8 mouse cellular contexts compared by ENCODE assay signal in the genomic region with DNA sequence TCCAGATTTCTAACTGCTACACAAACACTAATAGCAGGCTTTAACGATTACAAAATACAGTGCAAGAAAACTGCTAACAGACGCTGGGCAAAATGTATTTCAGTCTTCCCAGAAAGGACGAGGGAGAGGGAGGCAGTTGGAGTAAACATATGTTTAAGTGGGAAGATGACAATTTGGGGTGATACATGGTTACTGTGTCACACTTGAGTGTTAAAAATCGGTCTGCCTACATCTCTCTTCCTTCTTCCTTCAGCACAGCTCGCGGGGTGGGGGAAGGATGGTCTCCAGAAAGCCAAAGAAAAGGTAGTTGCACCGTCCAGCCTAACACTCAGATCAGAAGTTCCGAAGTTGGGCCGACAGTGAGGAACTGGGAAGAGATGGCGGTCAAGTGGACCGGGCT. TPM values are rescaled to one million over a fixed set of nuclear protein-coding genes. Genes with fewer than 3 reads are reported as not detected.
DNase-seq lines count a peak whose midpoint lies in the region; ATAC-seq and TF ChIP-seq lines count a peak whose summit lies in the region.

No protein-coding gene starts in this region.

- 0 out of 2 replicates have a peak, but pooled peaks cover 3% of the 10 kb centered on the region for H3K36me3 ChIP-seq in heart, embryonic 14.5 days (ENCODE audit: control insufficient read depth, insufficient read depth, low read length)
- no peaks in the 10 kb centered on the region for H3K36me3 ChIP-seq in E14TG2a.4 (ENCODE audit: insufficient read depth, low read length)
- no peaks in the 10 kb centered on the region for H3K36me3 ChIP-seq in limb, embryonic 10.5 days
- no peaks in the 10 kb centered on the region for H3K36me3 ChIP-seq in neural tube, embryonic 14.5 days (ENCODE audit: control insufficient read depth, insufficient read depth, low read length)

- no peaks in the 10 kb centered on the region for H3K27me3 ChIP-seq in heart, embryonic 14.5 days (ENCODE audit: control insufficient read depth, insufficient read depth, low read length)
- H3K27me3 ChIP-seq in E14TG2a.4 (ENCODE audit: insufficient read depth, low read length): no peaks in the 10 kb centered on the region
- H3K27me3 ChIP-seq in limb, embryonic 10.5 days (ENCODE audit: low read depth, poor library complexity, severe bottlenecking): no peaks in the 10 kb centered on the region
- no peaks in the 10 kb centered on the region for H3K27me3 ChIP-seq in neural tube, embryonic 14.5 days (ENCODE audit: control insufficient read depth, insufficient read depth, low read length)

- peak overlapping the region; percentile 84 for H3K9ac ChIP-seq in heart, embryonic 14.5 days (ENCODE audit: low read length)
- peak overlapping the region; percentile 82 for H3K9ac ChIP-seq in neural tube, embryonic 14.5 days (replicated peaks; ENCODE audit: low read depth, low read length)

- no peak for TF ChIP-seq POLR2A in embryonic fibroblast, embryonic 13.5 days (IDR thresholded peaks at IDR 0.05; ENCODE audit: low read depth, low read length)

- no peaks in the 10 kb centered on the region for H3K9me3 ChIP-seq in heart, embryonic 14.5 days (ENCODE audit: control insufficient read depth, low read length)
- H3K9me3 ChIP-seq in E14TG2a.4 (ENCODE audit: low read length): no peaks in the 10 kb centered on the region
- no peaks in the 10 kb centered on the region for H3K9me3 ChIP-seq in limb, embryonic 10.5 days (replicated peaks)
- no peaks in the 10 kb centered on the region for H3K9me3 ChIP-seq in neural tube, embryonic 14.5 days (ENCODE audit: control insufficient read depth, low read length)

- H3K27ac ChIP-seq in heart, embryonic 14.5 days (replicated peaks in 1 of 2; ENCODE audit: control insufficient read depth in 1 of 2, insufficient read depth in 1 of 2, low read depth in 2 of 2, low read length in 2 of 2): peak overlapping the region; percentile 89 to 95
- H3K27ac ChIP-seq in embryonic fibroblast, embryonic 13.5 days (ENCODE audit: insufficient read depth, low read length): peak overlapping the region; percentile 85
- H3K27ac ChIP-seq in limb, embryonic 10.5 days: peak overlapping the region; percentile 93
- H3K27ac ChIP-seq in neural tube, embryonic 14.5 days (ENCODE audit: low read depth, low read length): peak overlapping the region; percentile 93

- peak overlapping the region; percentile 70 for H3K4me2 ChIP-seq in heart, embryonic 14.5 days (ENCODE audit: low read length)
- peak overlapping the region; percentile 67 for H3K4me2 ChIP-seq in neural tube, embryonic 14.5 days (ENCODE audit: low read depth, low read length)

- no peak for ATAC-seq in heart, embryonic 14.5 days (ENCODE audit: insufficient number of reproducible peaks, insufficient read depth, low FRiP score, low read depth)
- no peak; the same call in 1 of the 2 replicates for ATAC-seq in neural tube, embryonic 14.5 days (ENCODE audit: low read depth)

- peak overlapping the region; percentile 68 to 86 for H3K4me3 ChIP-seq in heart, embryonic 14.5 days (ENCODE audit: control insufficient read depth in 1 of 2, insufficient read depth in 1 of 2, low read depth in 1 of 2, low read length in 2 of 2)
- H3K4me3 ChIP-seq in E14TG2a.4 (replicated peaks; ENCODE audit: low read length): peak overlapping the region; percentile 90
- H3K4me3 ChIP-seq in embryonic fibroblast, embryonic 13.5 days (ENCODE audit: insufficient read depth, low read length): peak overlapping the region; percentile 89
- peak overlapping the region; percentile 83 for H3K4me3 ChIP-seq in limb, embryonic 10.5 days
- H3K4me3 ChIP-seq in neural tube, embryonic 14.5 days (ENCODE audit: low read depth, low read length): peak overlapping the region; percentile 88

- DNase-seq in heart, postnatal 4 days: no peak
- DNase-seq in limb, embryonic 10.5 days (ENCODE audit: low spot score): no peak
- DNase-seq in spleen, postnatal 10 days (ENCODE audit: low spot score in 2 of 2): no peak
- DNase-seq in spleen, postnatal 14 days (ENCODE audit: low spot score in 2 of 2): no peak

- no peak for TF ChIP-seq CTCF in E14TG2a.4 (conservative IDR thresholded peaks at IDR 0.05; ENCODE audit: low read length)
- no peak for TF ChIP-seq CTCF in embryonic fibroblast, embryonic 13.5 days (IDR thresholded peaks at IDR 0.05; ENCODE audit: borderline replicate concordance, insufficient read depth, low read length)

- peaks cover 0 to 9% of the 10 kb centered on the region in 2 experiments; a peak in 2 of 4 replicates for H3K4me1 ChIP-seq in heart, embryonic 14.5 days (ENCODE audit: control insufficient read depth in 2 of 2, insufficient read depth in 2 of 2, low read length in 2 of 2)
- peaks cover 6% of the 10 kb centered on the region; the same call in 1 of the 2 replicates for H3K4me1 ChIP-seq in E14TG2a.4 (replicated peaks; ENCODE audit: low read depth, low read length)
- peaks cover 4% of the 10 kb centered on the region; the same call in 1 of the 2 replicates for H3K4me1 ChIP-seq in embryonic fibroblast, embryonic 13.5 days (ENCODE audit: control insufficient read depth, insufficient read depth, low read length)
- H3K4me1 ChIP-seq in limb, embryonic 10.5 days: peaks cover 9% of the 10 kb centered on the region; the same call in 1 of the 2 replicates
- H3K4me1 ChIP-seq in neural tube, embryonic 14.5 days (ENCODE audit: control insufficient read depth, insufficient read depth, low read length): 0 out of 2 replicates have a peak, but pooled peaks cover 6% of the 10 kb centered on the region

- 1% methylated on average over 11 of the region's 11 CpGs for WGBS in heart, embryonic 14.5 days
- 1% methylated on average over 11 of the region's 11 CpGs for WGBS in limb, embryonic 10.5 days
- WGBS in neural tube, embryonic 14.5 days: under 1% methylated on average over 11 of the region's 11 CpGs

RNA-seq across cellular contexts. Expression of a gene that starts 0.8 kb away (rescaled TPM):
- 21.3 and 25.0 TPM in 2 replicates for polyA plus RNA-seq in heart, embryonic 14.5 days (2014; fragmentation: Nextera tagmentation; extraction: Ambion mirVana)
- 10 to 100 TPM; 15.7 to 16.1 TPM for total RNA-seq in heart, postnatal 4 days (2021)
- 44.4 and 47.0 TPM in 2 replicates for polyA plus RNA-seq in embryonic fibroblast, embryonic 13.5 days (2011; ENCODE audit: insufficient read length, low read depth, missing spikeins)
- polyA plus RNA-seq in limb, embryonic 10.5 days (2016; fragmentation: Nextera tagmentation; extraction: Ambion mirVana): 16.5 and 24.2 TPM in 2 replicates
- 20.8 and 26.0 TPM in 2 replicates for polyA plus RNA-seq in neural tube, embryonic 14.5 days (2014; fragmentation: Nextera tagmentation; extraction: Ambion mirVana)
